Mouse (Mus musculus) gastrocnemius, adult 2 months (tissue): ENCODE results near the gene Pacsin2. TPM values are rescaled to one million over a fixed set of nuclear protein-coding genes. Genes with fewer than 3 reads are reported as not detected.
A peak's percentile ranks its signal among the peaks of the same experiment; 100 is the strongest.

ENCODE experiments used
- DNase-seq: peaks from one replicate; pipeline ENCODE4 v3.0.0; 2022
- H3K27ac ChIP-seq: fragments of 200-600 bp; 2 replicates; pipeline ENCODE4 v1.8.1; 2022; ENCODE audit warnings: mild to moderate bottlenecking
- H3K4me3 ChIP-seq: fragments of 200-600 bp; 2 replicates; pipeline ENCODE4 v1.8.1; 2022; ENCODE audit warnings: mild to moderate bottlenecking, moderate library complexity
- CTCF ChIP-seq: fragments of 200-600 bp; IDR thresholded peaks from 2 replicates; pipeline ENCODE4 v1.8.1; 2022; ENCODE audit warnings: antibody characterized with exemption, mild to moderate bottlenecking, moderate library complexity
- intact Hi-C: fragments of 180-260 bp; cut with DNase I; formaldehyde crosslinking; loops from one replicate; pipeline ENCODE4 v1.15.1; 2025
- total RNA-seq, 2 experiments: library from RNA; stranded (reverse); gene quantifications; 2 replicates each; pipeline ENCODE4 v1.2.3; 2021

Pacsin2 gene
- total RNA-seq, 2 experiments from 2014 or later: 43.7 to 70.1 TPM

- DNase-seq: no peak
- TF ChIP-seq CTCF: no peak
- Histone ChIP-seq H3K27ac (peak overlapping the region; percentile 79), H3K4me3 (no peak overlapping the region)
- intact Hi-C loops: no loop called here
Observed at GRCm38 (mm10) chr15:83455637-83456036, 8.8 kb downstream of the Pacsin2 start.

GRCm38 (mm10) chr15:83455034-83455433 lies 9.4 kb downstream of the Pacsin2 start:
- Histone ChIP-seq H3K27ac (peak overlapping the region; percentile 79), H3K4me3 (no peak overlapping the region)
- intact Hi-C loops: no loop called here
- no peak for DNase-seq
- TF ChIP-seq CTCF: no peak

GRCm38 (mm10) chr15:83454419-83454818 lies 10.0 kb downstream of the Pacsin2 start:
- no peak for DNase-seq
- H3K27ac ChIP-seq: peak overlapping the region; percentile 79
- intact Hi-C loops: no loop called here
- H3K4me3 ChIP-seq: no peak overlapping the region
- TF ChIP-seq CTCF: no peak

- DNase-seq: peak; percentile 61
- no peak for TF ChIP-seq CTCF
- H3K4me3 ChIP-seq: no peak overlapping the region
- H3K27ac ChIP-seq: peak overlapping the region; percentile 79
- intact Hi-C loops: no loop called here
Observed at GRCm38 (mm10) chr15:83453879-83454278, 10.5 kb downstream of the Pacsin2 start.

GRCm38 (mm10) chr15:83452219-83452760 lies 12.1 kb downstream of the Pacsin2 start:
- TF ChIP-seq CTCF: no peak
- intact Hi-C loops: no loop called here
- peak overlapping the region; percentile 54 for H3K27ac ChIP-seq
- H3K4me3 ChIP-seq: no peak overlapping the region
- no peak for DNase-seq

- DNase-seq: peak; percentile 55
Observed at GRCm38 (mm10) chr15:83451621-83452210, 12.7 kb downstream of the Pacsin2 start.

GRCm38 (mm10) chr15:83450007-83450406 lies 14.4 kb downstream of the Pacsin2 start:
- no peak for DNase-seq
- Histone ChIP-seq H3K4me3 (no peak overlapping the region), H3K27ac (no peak overlapping the region)
- TF ChIP-seq CTCF: no peak
- intact Hi-C loops: no loop called here

More at GRCm38 (mm10) chr15:83451621-83452210, 12.7 kb downstream of the Pacsin2 start:
- Histone ChIP-seq H3K27ac (peak overlapping the region; percentile 54), H3K4me3 (no peak overlapping the region)
- no peak for TF ChIP-seq CTCF
- intact Hi-C loops: no loop called here

GRCm38 (mm10) chr15:83448646-83449045 lies 15.8 kb downstream of the Pacsin2 start:
- DNase-seq: no peak
- peak overlapping the region; percentile 44; the same call in 1 of the 2 replicates for H3K27ac ChIP-seq
- intact Hi-C loops: no loop called here

GRCm38 (mm10) chr15:83447791-83448544 lies 16.4 kb downstream of the Pacsin2 start:
- intact Hi-C loops: no loop called here
- Histone ChIP-seq H3K4me3 (no peak overlapping the region), H3K27ac (peak overlapping the region; percentile 44; the same call in 1 of the 2 replicates)
- no peak for DNase-seq
- TF ChIP-seq CTCF: no peak

More at GRCm38 (mm10) chr15:83448646-83449045, 15.8 kb downstream of the Pacsin2 start:
- TF ChIP-seq CTCF: no peak
- no peak overlapping the region for H3K4me3 ChIP-seq

- intact Hi-C loops: no loop called here
- no peak for TF ChIP-seq CTCF
Observed at GRCm38 (mm10) chr15:83445908-83446307, 18.5 kb downstream of the Pacsin2 start.

GRCm38 (mm10) chr15:83445383-83445782 lies 19.0 kb downstream of the Pacsin2 start:
- H3K27ac ChIP-seq: peak overlapping the region; percentile 43; the same call in 1 of the 2 replicates
- no peak overlapping the region for H3K4me3 ChIP-seq
- intact Hi-C loops: no loop called here
- DNase-seq: no peak
- TF ChIP-seq CTCF: no peak

More at GRCm38 (mm10) chr15:83445908-83446307, 18.5 kb downstream of the Pacsin2 start:
- Histone ChIP-seq H3K4me3 (no peak overlapping the region), H3K27ac (peak overlapping the region; percentile 43; the same call in 1 of the 2 replicates)
- DNase-seq: no peak

- H3K4me3 ChIP-seq: no peak overlapping the region
- intact Hi-C loops: no loop called here
- DNase-seq: no peak
- no peak for TF ChIP-seq CTCF
- peak overlapping the region; percentile 49; the same call in 1 of the 2 replicates for H3K27ac ChIP-seq
Observed at GRCm38 (mm10) chr15:83444425-83444824, 20.0 kb downstream of the Pacsin2 start.

- no peak for TF ChIP-seq CTCF
- no peak overlapping the region for H3K4me3 ChIP-seq
- no peak overlapping the region for H3K27ac ChIP-seq
- DNase-seq: no peak
- intact Hi-C loops: no loop called here
Observed at GRCm38 (mm10) chr15:83442495-83443037, 21.8 kb downstream of the Pacsin2 start.
